Mouse (Mus musculus): Measurements from ENCODE around the gene Ece2.

Ece2 gene

GRCm38 (mm10) chr16:20629731-20630634 lies at the start of gene Ece2:
TSS of gene Ece2 (plus strand) at chr16:20629828.
- no peak for DNase-seq (ENCODE audit: low spot score)

- no peak for DNase-seq (ENCODE audit: low spot score)
Observed at GRCm38 (mm10) chr16:20589366-20589938, 40.2 kb upstream of the Ece2 start, which contains the start of gene Vwa5b2. TSS of gene Vwa5b2 (plus strand) at chr16:20589471.

DNA sequence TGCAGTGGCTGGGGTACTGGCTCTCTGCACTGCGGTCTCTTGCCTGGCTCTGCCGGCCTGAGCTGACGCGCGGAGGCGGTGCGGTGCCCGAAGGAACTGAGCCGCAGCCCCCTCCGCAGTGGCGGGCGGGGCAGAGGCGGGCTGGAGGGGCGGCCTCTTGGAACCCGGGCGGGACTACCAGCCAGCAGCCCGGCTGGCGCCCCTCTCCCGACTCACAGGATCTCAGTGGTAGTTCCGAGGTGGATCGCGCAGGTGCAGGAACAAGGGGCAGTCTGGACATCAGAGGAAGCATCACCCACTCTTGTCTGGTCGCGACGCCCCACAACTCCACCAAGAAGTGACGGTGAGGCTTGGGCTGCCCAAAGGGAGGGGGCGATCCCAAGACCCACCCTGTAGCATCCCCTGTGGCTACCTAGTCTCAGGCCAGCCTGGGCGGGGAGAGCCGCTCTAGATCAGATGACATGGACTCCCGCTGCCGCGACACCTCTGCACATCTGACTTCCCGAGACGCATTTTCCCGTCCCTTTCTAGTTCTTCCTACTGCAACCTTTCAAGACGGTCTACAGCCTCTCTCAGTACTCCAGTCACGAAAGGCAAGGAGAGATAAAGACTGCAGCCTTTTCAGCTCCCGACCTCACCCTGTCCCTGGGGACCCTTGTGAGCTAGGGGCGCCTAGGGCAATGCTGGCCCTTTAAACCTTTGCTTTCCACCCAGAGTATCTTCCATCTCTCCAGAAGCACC lies 39.5 kb upstream of the Ece2 start:
- DNase-seq (ENCODE audit: low spot score) = no peak

DNA sequence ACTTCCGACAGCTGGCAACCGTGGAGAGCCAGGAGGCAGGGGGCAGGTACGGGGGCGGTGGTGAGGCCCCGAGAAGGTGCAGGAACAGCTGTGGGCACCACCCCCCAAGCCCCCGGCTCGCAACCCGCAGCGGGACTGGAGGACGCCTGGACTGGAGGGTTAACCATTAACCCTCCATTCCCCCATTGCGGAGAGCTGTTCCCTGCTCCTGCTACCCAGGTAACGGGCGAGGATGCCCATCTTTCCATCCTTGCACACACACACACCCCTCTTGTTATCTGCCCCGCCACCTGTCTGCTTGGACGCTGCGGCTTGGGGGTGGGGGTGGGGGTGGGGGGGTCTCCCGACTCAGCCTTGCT lies 39.0 kb upstream of the Ece2 start:
- DNase-seq (ENCODE audit: low spot score) = no peak

DNA sequence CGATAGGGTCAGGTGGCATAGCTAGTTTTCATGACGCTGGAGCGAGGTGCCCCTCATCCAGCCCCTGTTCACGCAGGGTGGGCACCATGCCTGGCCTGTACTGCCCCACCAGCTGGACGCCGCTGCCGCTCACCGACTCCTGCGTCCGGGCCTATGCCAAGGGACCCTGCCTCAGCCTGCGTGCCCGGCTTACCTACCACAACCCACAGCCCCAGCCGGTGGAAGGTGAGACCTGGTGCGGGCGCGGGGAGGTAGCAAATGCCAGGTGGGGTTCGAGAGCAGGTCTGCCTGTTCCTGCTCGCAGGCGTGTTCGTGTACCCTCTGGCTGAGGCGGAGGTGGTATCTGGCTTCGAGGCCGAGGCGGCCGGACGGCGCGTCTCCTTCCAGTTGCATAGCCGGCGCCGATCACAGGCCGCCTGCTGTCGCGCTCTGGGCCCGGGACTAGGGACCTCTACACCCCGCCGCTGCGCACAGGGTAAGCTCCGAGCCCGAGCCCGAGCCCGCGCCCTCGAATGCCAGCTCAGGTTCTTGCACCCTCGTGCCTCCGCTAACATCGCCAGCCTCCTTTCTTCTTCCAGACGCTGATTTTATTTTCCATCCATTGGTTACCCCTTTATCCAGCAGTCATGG lies 38.4 kb upstream of the Ece2 start:
- no peak for DNase-seq (ENCODE audit: low spot score)

GRCm38 (mm10) chr16:20595060-20595673 lies 34.5 kb upstream of the Ece2 start:
- no peak for DNase-seq (ENCODE audit: low spot score)

DNA sequence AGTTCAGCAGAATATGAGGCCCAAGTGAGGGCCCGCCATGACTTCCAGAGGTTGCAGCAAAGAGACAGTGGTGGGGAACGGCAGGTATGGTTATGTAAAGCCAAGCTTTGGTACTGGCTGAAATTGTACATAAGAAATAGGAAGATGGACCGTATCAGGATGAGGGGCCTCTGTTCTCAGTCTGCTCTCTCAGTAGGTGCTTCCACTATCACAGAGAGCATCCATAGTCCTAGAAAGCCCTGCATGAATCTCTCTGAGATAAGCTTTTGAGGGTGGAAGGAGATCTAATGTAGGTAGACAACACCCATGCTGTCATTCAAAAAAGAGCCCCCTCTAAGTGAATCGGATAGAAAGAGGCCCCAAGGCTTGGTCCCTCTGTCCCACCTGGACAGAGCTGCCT lies 33.9 kb upstream of the Ece2 start:
- no peak for DNase-seq (ENCODE audit: low spot score)

- no peak for DNase-seq (ENCODE audit: low spot score)
Observed at GRCm38 (mm10) chr16:20596687-20597441, 32.8 kb upstream of the Ece2 start.

DNA sequence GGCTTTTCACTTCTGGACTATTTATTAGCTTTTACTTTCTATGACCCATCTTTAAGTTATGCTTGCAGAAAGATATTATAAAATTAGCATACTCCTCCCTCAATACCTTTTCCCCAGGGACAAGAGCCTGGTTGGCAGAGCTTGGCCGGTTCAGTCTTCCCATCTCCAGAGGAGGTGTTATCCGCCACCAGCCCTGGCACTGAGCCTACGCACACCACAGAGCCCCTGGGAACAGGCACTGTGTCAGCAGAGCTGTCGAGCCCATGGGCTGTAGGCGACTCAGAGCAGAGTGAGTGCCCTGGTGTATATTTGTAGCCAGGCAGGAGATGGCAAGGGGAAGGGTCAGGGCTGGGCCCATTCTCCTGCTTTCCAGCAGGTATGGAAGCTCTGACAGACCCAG lies 29.1 kb upstream of the Ece2 start:
- no peak for DNase-seq (ENCODE audit: low spot score)

- DNase-seq (ENCODE audit: low spot score) = no peak
Observed at GRCm38 (mm10) chr16:20604705-20605104, 24.9 kb upstream of the Ece2 start.

- DNase-seq (ENCODE audit: low spot score) = no peak
Observed at GRCm38 (mm10) chr16:20610501-20611356, 18.9 kb upstream of the Ece2 start.

DNA sequence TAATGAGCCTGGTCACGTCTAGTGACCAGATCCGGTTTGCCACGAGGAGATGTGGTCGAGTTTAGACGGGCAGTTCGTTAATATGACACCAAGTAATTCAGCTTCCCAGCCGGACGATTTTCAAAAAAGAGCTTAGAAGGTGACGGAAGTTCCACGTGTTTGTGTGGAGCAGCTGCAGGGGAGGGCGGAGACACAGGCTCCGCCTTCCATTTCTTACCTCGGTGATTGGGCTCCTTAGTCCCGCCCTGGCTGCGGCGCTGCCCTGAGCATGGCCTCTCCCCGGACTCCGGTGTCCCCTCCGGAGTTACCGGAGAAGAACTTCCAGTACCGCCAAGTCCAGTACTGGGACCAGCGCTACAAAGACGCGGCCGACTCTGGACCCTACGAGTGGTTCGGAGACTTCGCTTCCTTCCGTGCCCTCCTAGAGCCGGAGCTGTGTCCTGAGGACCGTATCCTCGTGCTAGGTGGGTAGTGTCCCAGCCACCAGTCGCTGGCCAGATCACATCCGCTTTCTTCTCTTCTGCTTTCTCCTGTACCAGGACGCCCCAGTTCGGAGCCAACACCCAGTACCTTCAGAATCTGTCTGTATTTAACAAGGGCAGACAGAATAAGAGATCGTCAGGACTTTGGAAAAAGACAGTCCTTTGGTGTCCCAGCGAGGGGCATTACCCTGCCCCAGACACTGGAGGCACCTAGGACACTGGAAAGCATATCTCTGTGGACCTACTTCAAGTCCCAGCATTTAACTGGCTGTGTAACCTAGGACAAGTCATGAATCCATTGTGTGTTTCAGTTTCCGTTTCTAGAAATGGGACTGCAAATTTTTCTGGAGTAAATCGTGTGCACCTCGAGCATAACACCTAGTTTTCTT lies 18.0 kb upstream of the Ece2 start, which contains the start of the genes Eef1akmt4, Gm49333 and Alg3:
TSS of gene Eef1akmt4 (plus strand) at position 237 of the 871 bp plus-strand sequence.
TSS of gene Gm49333 (plus strand) at position 254 of the 871 bp plus-strand sequence.
TSS of gene Alg3 (minus strand) at position 379 of the 871 bp plus-strand sequence.
- peak; percentile 71 for DNase-seq (ENCODE audit: low spot score)

- DNase-seq (ENCODE audit: low spot score) = no peak
Observed at GRCm38 (mm10) chr16:20619541-20620398, 9.9 kb upstream of the Ece2 start.

GRCm38 (mm10) chr16:20620399-20620735 lies 9.3 kb upstream of the Ece2 start:
- no peak for DNase-seq (ENCODE audit: low spot score)

DNA sequence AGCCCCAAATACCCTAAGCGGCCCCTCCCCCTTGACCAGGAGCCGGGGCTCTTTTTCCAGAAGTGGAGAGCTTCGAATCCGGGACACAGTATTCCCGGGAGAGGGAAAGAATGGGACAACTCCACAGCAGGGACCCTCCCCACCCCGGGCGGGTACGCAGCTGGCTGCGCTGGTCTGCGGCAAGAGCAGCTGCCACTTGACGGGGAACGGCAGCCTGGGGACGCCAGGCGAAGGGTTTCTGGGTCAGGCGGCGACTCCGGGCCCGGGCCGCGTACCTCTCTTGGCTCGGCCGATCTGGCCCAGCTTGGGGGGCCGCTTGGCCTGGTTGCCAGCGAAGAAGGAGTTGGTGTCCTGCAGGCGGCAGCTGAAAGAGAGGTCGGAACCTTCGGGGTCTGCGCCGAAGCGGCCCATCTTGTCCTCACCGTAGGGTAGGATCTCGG lies 8.9 kb upstream of the Ece2 start:
- no peak for DNase-seq (ENCODE audit: low spot score)

GRCm38 (mm10) chr16:20621191-20621990 lies 8.2 kb upstream of the Ece2 start, which contains the start of gene Camk2n2:
TSS of gene Camk2n2 (minus strand) at chr16:20621287.
- DNase-seq (ENCODE audit: low spot score) = no peak

All from left cerebral cortex, adult 11 months (tissue).